Mouse (Mus musculus) frontal cortex, postnatal 14 days (tissue): ENCODE results near the gene Ylpm1.
A peak's percentile ranks its signal among the peaks of the same experiment; 100 is the strongest.

Experiments
- DNase-seq, 2 experiments: peaks; one replicate each; pipeline ENCODE4 v3.0.0; 2022; ENCODE audit warnings: low spot score in 2 of 2

Gene Ylpm1

GRCm38 (mm10) chr12:85110011-85110697, 114.0 kb downstream of the Ylpm1 start:
- no peak for DNase-seq

- DNase-seq: peak; percentile 72 to 84
Measured at GRCm38 (mm10) chr12:85110698-85111592, 114.8 kb downstream of the Ylpm1 start, which contains the start of the genes Prox2 and Dlst. Prox2 (minus strand) TSS chr12:85110759. Dlst (plus strand) TSS chr12:85110833.

GRCm38 (mm10) chr12:85112550-85113251, 116.6 kb downstream of the Ylpm1 start:
- DNase-seq: no peak

- DNase-seq: no peak
Measured at GRCm38 (mm10) chr12:85113337-85113736, 117.2 kb downstream of the Ylpm1 start.

GRCm38 (mm10) chr12:85113917-85114316, 117.8 kb downstream of the Ylpm1 start:
- no peak for DNase-seq

DNA sequence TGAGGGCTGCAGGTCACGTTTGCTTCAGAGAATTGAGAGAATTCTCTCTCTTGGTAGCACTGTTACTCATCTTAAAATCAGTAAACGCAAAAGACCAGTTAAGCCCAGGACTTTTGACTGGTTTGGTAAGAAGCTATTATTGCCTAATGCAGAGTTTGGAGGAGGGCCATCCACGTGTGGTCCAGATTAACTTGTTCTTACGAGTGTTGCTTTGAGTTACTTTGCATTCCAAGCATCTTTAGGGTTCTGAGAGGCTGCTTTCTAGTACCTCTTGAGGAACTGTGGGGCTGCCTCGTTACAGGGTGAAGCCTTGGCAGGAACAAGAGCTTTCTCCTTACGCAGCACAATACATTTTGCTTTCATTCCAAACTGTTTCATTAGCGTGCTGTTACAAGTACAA, 119.6 kb downstream of the Ylpm1 start:
- no peak for DNase-seq
